Mouse (Mus musculus) kidney, postnatal 10 days (tissue): ENCODE results near the gene Hpn.

ENCODE experiments used
- DNase-seq: peaks from one replicate; pipeline ENCODE4 v3.0.0; 2021; ENCODE audit warnings: mixed read lengths

The Hpn gene

GRCm38 (mm10) chr7:31140302-31140701 lies 25.2 kb upstream of the Hpn start:
- no peak for DNase-seq

GRCm38 (mm10) chr7:31139765-31140164 lies 24.7 kb upstream of the Hpn start:
- DNase-seq, result peak; percentile 78

GRCm38 (mm10) chr7:31135717-31136116 lies 20.6 kb upstream of the Hpn start:
- DNase-seq, result no peak

GRCm38 (mm10) chr7:31131866-31132265 lies 16.8 kb upstream of the Hpn start:
- DNase-seq, result no peak

- peak; percentile 72 for DNase-seq
Observed at GRCm38 (mm10) chr7:31130841-31131240, 15.8 kb upstream of the Hpn start.

- DNase-seq, result no peak
Observed at GRCm38 (mm10) chr7:31130197-31130596, 15.1 kb upstream of the Hpn start.

- no peak for DNase-seq
Observed at GRCm38 (mm10) chr7:31128157-31128705, 13.1 kb upstream of the Hpn start.

GRCm38 (mm10) chr7:31126851-31127724 lies 12.0 kb upstream of the Hpn start, which contains the start of gene Scn1b:
Gene Scn1b, minus strand, starts transcription at chr7:31127003.
- DNase-seq, result peak; percentile 79

- DNase-seq, result peak; percentile 43
Observed at GRCm38 (mm10) chr7:31126211-31126751, 11.2 kb upstream of the Hpn start.

GRCm38 (mm10) chr7:31125116-31125515 lies 10.0 kb upstream of the Hpn start:
- no peak for DNase-seq

- DNase-seq, result no peak
Observed at GRCm38 (mm10) chr7:31124381-31124780, 9.3 kb upstream of the Hpn start.

GRCm38 (mm10) chr7:31123697-31124096 lies 8.6 kb upstream of the Hpn start:
- no peak for DNase-seq

GRCm38 (mm10) chr7:31122641-31123631 lies 7.8 kb upstream of the Hpn start:
- no peak for DNase-seq

- no peak for DNase-seq
Observed at GRCm38 (mm10) chr7:31119556-31119955, 4.5 kb upstream of the Hpn start.

GRCm38 (mm10) chr7:31118486-31118885 lies 3.4 kb upstream of the Hpn start:
- peak; percentile 50 for DNase-seq

- no peak for DNase-seq
Observed at GRCm38 (mm10) chr7:31117465-31117864, 2.4 kb upstream of the Hpn start.

GRCm38 (mm10) chr7:31116721-31117145 lies 1.6 kb upstream of the Hpn start:
- DNase-seq, result peak; percentile 45

GRCm38 (mm10) chr7:31115587-31116043 lies 525 bp upstream of the Hpn start:
- peak; percentile 87 for DNase-seq

GRCm38 (mm10) chr7:31114646-31115045 lies 444 bp downstream of the Hpn start:
- DNase-seq, result peak; percentile 62

GRCm38 (mm10) chr7:31113800-31114199 lies 1.3 kb downstream of the Hpn start:
- DNase-seq, result peak; percentile 50

- DNase-seq, result peak; percentile 55
Observed at GRCm38 (mm10) chr7:31112036-31112435, 3.1 kb downstream of the Hpn start.

- DNase-seq, result no peak
Observed at GRCm38 (mm10) chr7:31110861-31111385, 4.2 kb downstream of the Hpn start.
